ENCODE assay signal across 11 mouse cellular contexts in genomic region chr7:91832207-91832606, GRCm38 (mm10).
"Had no signal": no experiment of that assay in that cellular context is flagged by ENCODE, and none has a peak within 500 bp of the region (broad histone marks: within the 10 kb centered on the region; RNA-seq: fewer than 3 reads in every experiment).

No protein-coding gene starts in this region.

- H3K4me1 ChIP-seq: liver, embryonic 15.5 days; midbrain, embryonic 13.5 days had no signal

- H3K9ac ChIP-seq: liver, embryonic 15.5 days; midbrain, embryonic 13.5 days had no signal

- H3K27me3 ChIP-seq: liver, embryonic 15.5 days; midbrain, embryonic 13.5 days had no signal

- DNase-seq: kidney, postnatal 14 days; layer of hippocampus, adult 9-11 months; layer of hippocampus, postnatal 36 days; lung, adult 2 months; lung, postnatal 36 days; right cerebral cortex, postnatal 25 days; thymus, postnatal 4 days had no signal

- H3K4me2 ChIP-seq: liver, embryonic 11.5 days; liver, embryonic 15.5 days; midbrain, embryonic 13.5 days had no signal

- H3K27ac ChIP-seq: liver, embryonic 15.5 days; midbrain, embryonic 13.5 days had no signal

- H3K4me3 ChIP-seq: liver, embryonic 15.5 days; midbrain, embryonic 13.5 days had no signal

- H3K9me3 ChIP-seq: liver, embryonic 15.5 days; midbrain, embryonic 13.5 days had no signal

- H3K36me3 ChIP-seq: liver, embryonic 15.5 days; midbrain, embryonic 13.5 days had no signal

- ATAC-seq: lung, postnatal 0 days; midbrain, embryonic 13.5 days had no signal
